8 mouse cellular contexts compared by ENCODE assay signal in the genomic region with DNA sequence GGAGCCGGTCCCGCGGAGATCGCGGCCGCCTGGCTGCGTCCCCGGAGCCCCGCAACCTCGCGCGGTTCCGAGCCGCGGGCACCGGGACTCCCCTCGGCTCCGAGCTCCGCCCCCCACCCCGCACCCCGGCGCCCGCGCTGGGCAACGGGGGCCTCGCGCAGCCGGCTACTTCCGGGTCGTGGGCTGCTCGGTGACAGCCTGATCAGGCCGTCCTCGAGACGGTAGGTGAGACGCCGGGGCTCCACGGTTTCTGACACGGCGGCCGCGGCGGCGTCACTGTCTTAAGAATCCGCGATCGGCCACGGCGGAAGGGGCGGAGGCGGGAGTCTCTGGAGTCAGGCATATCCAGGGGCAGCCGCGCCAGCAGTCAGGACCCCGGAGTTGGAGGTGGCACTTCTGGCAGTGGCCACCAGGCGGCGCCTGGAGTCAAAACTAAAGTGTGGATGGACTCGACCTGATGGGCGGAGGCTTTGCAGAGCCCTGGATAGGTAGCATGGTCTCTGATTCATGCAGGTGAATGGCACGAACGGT. TPM values are rescaled to one million over a fixed set of nuclear protein-coding genes. Genes with fewer than 3 reads are reported as not detected.
DNase-seq lines count a peak whose midpoint lies in the region; ATAC-seq lines count a peak whose summit lies in the region.

A gene (minus strand): TSS at position 278 of the 531 bp plus-strand sequence.

- H3K36me3 ChIP-seq in hindbrain, embryonic 13.5 days, result peaks cover 26% of the 10 kb centered on the region

- no peaks in the 10 kb centered on the region for H3K9me3 ChIP-seq in hindbrain, embryonic 13.5 days

- peak; percentile 85 for ATAC-seq in hindbrain, embryonic 13.5 days (ENCODE audit: low FRiP score)

- H3K27ac ChIP-seq in hindbrain, embryonic 13.5 days, result peak within 1 kb of the TSS; percentile 89

- peak; percentile 94 for DNase-seq in NIH3T3 (ENCODE audit: low read depth)
- DNase-seq in cerebellum, postnatal 10 days, result peak; percentile 98 to 100
- peak; percentile 92 to 99 for DNase-seq in frontal cortex, postnatal 14 days (ENCODE audit: low spot score in 2 of 2)
- DNase-seq in layer of hippocampus, postnatal 25 days (ENCODE audit: extremely low spot score in 1 of 2, low spot score in 1 of 2), result peak; percentile 100
- DNase-seq in lung, postnatal 25 days (ENCODE audit: low spot score), result peak; percentile 96
- DNase-seq in retina, embryonic 14.5 days (ENCODE audit: low spot score), result peak; percentile 95
- DNase-seq in thymus, postnatal 4 days, result peak; percentile 98

- H3K4me3 ChIP-seq in hindbrain, embryonic 13.5 days, result peak within 1 kb of the TSS; percentile 94

- H3K4me1 ChIP-seq in hindbrain, embryonic 13.5 days (replicated peaks), result peaks cover 29% of the 10 kb centered on the region

- under 1% methylated on average over 57 of the region's 59 CpGs for WGBS in hindbrain, embryonic 13.5 days

- peak within 1 kb of the TSS; percentile 97 for H3K4me2 ChIP-seq in hindbrain, embryonic 13.5 days

- peaks cover 3% of the 10 kb centered on the region for H3K27me3 ChIP-seq in hindbrain, embryonic 13.5 days

- peak within 1 kb of the TSS; percentile 93 for H3K9ac ChIP-seq in hindbrain, embryonic 13.5 days

RNA-seq across cellular contexts. Expression of the gene that starts here (rescaled TPM):
- 83.2 and 90.5 TPM in 2 replicates for polyA plus RNA-seq in hindbrain, embryonic 13.5 days (2015; fragmentation: Nextera tagmentation; extraction: Ambion mirVana)
- 100 to 1,000 TPM; 109 to 110 TPM for total RNA-seq in layer of hippocampus, postnatal 25 days (2021)

Comparison
In these comparisons a context has a peak if more than half of its experiments do, and no peak if none do; other contexts are left out.
1. Peak in every context shown above with its lines: DNase-seq, ATAC-seq, H3K4me3 ChIP-seq and H3K27ac ChIP-seq.